Mouse (Mus musculus) thymus, adult 2 months (tissue): ENCODE results near the gene Gm20831. TPM values are rescaled to one million over a fixed set of nuclear protein-coding genes. Genes with fewer than 3 reads are reported as not detected.
"Not testable (repeated sequence)": the region's sequence is repeated elsewhere in the genome, so short reads cannot be mapped to it uniquely, and the experiment has no call there.

Experiments
- DNase-seq: peaks from one replicate; pipeline ENCODE4 v3.0.0; 2021
- H3K27ac ChIP-seq: fragments of 200-500 bp; 2 replicates; pipeline ENCODE4 v1.5.1; 2012; ENCODE audit warnings: low read length, control low read depth; ENCODE audit not compliant: control insufficient read depth, insufficient read depth
- H3K27me3 ChIP-seq: fragments of 200-500 bp; 2 replicates; pipeline ENCODE4 v1.6.1; 2012; ENCODE audit warnings: mild to moderate bottlenecking, low read length, moderate library complexity, mixed read lengths; ENCODE audit not compliant: control insufficient read depth, insufficient read depth
- H3K36me3 ChIP-seq: fragments of 200-500 bp; 2 replicates; pipeline ENCODE4 v1.6.1; 2012; ENCODE audit warnings: mild to moderate bottlenecking, low read length, moderate library complexity; ENCODE audit not compliant: control insufficient read depth, insufficient read depth
- H3K4me1 ChIP-seq: fragments of 200-500 bp; replicated peaks from 2 replicates; pipeline ENCODE4 v1.6.1; 2012; ENCODE audit warnings: low read length; ENCODE audit not compliant: control insufficient read depth, insufficient read depth
- H3K4me3 ChIP-seq: fragments of 200-500 bp; 2 replicates; pipeline ENCODE4 v1.5.1; 2012; ENCODE audit warnings: mild to moderate bottlenecking, low read length, control low read depth, moderate library complexity; ENCODE audit not compliant: control insufficient read depth, insufficient read depth
- WGBS: fragments of 180-500 bp; shearing (Covaris S2); methylation state at CpG from one replicate; pipeline ENCODE4 v1.1.7; 2018; 5-methylcytosine and 5-hydroxymethylcytosine counted together
- polyA plus RNA-seq: library from polyadenylated mRNA; depleted of rRNA; stranded (reverse); fragments of >200 nt; gene quantifications from 2 replicates; pipeline ENCODE4 v1.2.3, GENCODE M21; 2012; rRNA removed

The Gm20831 gene
- polyA plus RNA-seq = not detected in 2 replicates

DNA sequence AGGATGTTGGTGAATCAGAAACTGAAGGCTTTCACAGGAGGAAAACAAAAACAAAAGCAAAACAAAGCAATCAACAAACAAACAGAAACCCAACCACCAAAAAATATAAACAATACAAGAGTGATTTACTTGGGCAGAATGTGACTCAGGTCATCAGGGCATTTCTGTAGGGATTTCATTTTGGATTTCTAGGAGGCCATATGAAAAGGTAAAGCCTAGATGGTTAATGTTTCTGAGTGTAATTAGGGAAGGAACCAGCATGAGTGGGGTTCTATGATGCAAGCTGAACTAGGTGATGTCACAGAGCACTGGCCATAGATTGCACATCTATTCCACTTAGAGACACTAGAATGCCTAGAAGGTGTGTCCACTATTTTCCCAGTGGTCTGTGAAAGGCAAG lies at the start of gene Gm20831, which contains the start of gene Gm20772:
Gm20831 (plus strand) TSS at position 301 of the 400 bp plus-strand sequence.
Gm20772 (plus strand) TSS at position 301 of the 400 bp plus-strand sequence.
- H3K4me1 ChIP-seq, H3K27me3 ChIP-seq, DNase-seq, H3K4me3 ChIP-seq, H3K36me3 ChIP-seq, H3K27ac ChIP-seq: not testable (repeated sequence)

DNA sequence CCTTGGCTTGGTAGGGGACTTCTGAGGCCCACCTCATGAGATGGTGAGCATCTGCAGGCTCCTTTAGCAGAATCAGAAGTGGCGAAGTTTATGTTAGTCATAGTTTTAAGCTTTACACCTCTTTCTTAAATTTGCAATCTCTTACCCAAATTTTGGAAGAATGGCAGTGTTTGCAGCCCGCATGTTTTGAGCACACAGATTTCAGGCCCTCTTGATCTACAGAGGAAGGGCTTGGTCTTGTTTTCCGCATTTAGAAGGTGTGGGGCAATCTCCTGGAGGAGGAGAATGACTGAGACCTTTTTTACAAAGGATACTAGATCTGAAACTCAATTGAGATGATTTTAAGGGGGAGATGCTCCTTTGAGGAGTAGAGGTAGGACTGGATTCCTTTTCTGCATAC lies 28.4 kb upstream of the Gm20831 start, which contains the start of gene Gm21904:
Gm21904 (minus strand) TSS at position 101 of the 400 bp plus-strand sequence.
- H3K27me3 ChIP-seq, H3K4me1 ChIP-seq, DNase-seq, H3K4me3 ChIP-seq, H3K27ac ChIP-seq, H3K36me3 ChIP-seq: not testable (repeated sequence)
- no CpG with 5 or more reads among the region's 3 CpGs for WGBS

DNA sequence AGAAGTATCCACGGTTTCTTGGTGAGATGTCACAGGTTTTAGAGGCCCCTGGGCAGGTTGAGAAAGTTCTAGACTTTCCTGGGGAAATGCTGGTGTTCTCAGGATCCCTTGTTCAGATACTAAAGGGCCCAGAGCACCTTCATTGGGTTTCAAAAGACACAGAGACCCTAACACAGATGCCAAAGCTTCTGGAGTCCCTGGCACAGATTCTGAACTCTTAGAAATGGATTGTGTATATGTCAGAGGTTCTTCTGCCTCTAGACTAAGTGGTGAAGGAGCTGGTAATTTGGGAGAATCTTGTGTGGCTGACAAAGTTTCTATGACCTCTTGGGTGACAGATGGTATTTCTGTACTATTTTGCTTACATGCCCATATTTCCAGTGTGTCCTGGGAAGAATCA lies 62.7 kb downstream of the Gm20831 start, which contains the start of gene Srsy:
Srsy (minus strand) TSS at position 101 of the 400 bp plus-strand sequence.
- H3K27ac ChIP-seq, H3K4me3 ChIP-seq, DNase-seq, H3K27me3 ChIP-seq, H3K36me3 ChIP-seq, H3K4me1 ChIP-seq: not testable (repeated sequence)
- no CpG with 5 or more reads among the region's 1 CpGs for WGBS

Other genes with a start within 250 kb of the Gm20831 start
- gene Gm21904, start 28.5 kb upstream of the Gm20831 start, polyA plus RNA-seq = not detected in 2 replicates
- not detected in 2 replicates for gene Gm20772, start within 50 bp of the Gm20831 start, polyA plus RNA-seq
- gene Srsy, start 62.6 kb downstream of the Gm20831 start, polyA plus RNA-seq = not detected in 2 replicates
- not detected in 2 replicates for gene Gm21764, start 187.1 kb downstream of the Gm20831 start, polyA plus RNA-seq
- not detected in 2 replicates for gene Ssty1, start 214.4 kb downstream of the Gm20831 start, polyA plus RNA-seq